Mouse (Mus musculus): Measurements from ENCODE around the gene B3galnt2. TPM values are rescaled to one million over a fixed set of nuclear protein-coding genes. Genes with fewer than 3 reads are reported as not detected.
"Not testable (repeated sequence)": the region's sequence is repeated elsewhere in the genome, so short reads cannot be mapped to it uniquely, and the experiment has no call there.

The B3galnt2 gene
- polyA plus RNA-seq, 1 experiment from 2014 or later, result 33.0 TPM

- Histone ChIP-seq H3K27me3 (ENCODE audit: control insufficient read depth, insufficient read depth, low read length) (no peaks in the 10 kb centered on the region), H3K36me3 (ENCODE audit: control insufficient read depth, insufficient read depth, low read length) (no peaks in the 10 kb centered on the region), H3K9me3 (ENCODE audit: control insufficient read depth, low read length) (no peaks in the 10 kb centered on the region), H3K4me3 (ENCODE audit: low read depth, low read length) (no peak overlapping the region), H3K4me1 (replicated peaks; ENCODE audit: control insufficient read depth, insufficient read depth, low read length) (no peaks in the 10 kb centered on the region), H3K4me2 (replicated peaks; ENCODE audit: low read depth, low read length) (no peak overlapping the region), H3K27ac (ENCODE audit: low read depth, low read length) (no peak overlapping the region), H3K9ac (ENCODE audit: low read depth, low read length) (no peak overlapping the region)
- ATAC-seq (ENCODE audit: low FRiP score) (no peak), DNase-seq (ENCODE audit: low spot score) (no peak)
- WGBS, result 67% methylated on average over 19 of the region's 19 CpGs
Measured at GRCm38 (mm10) chr13:13965388-13965964, 11.2 kb downstream of the B3galnt2 start.

GRCm38 (mm10) chr13:13966172-13966571 lies 11.9 kb downstream of the B3galnt2 start:
- H3K4me1 ChIP-seq (replicated peaks; ENCODE audit: control insufficient read depth, insufficient read depth, low read length), result no peaks in the 10 kb centered on the region
- no peak overlapping the region for H3K4me3 ChIP-seq (ENCODE audit: low read depth, low read length)
- no peaks in the 10 kb centered on the region for H3K9me3 ChIP-seq (ENCODE audit: control insufficient read depth, low read length)
- WGBS, result 88% methylated on average over 4 of the region's 4 CpGs
- no peak for DNase-seq (ENCODE audit: low spot score)
- no peaks in the 10 kb centered on the region for H3K27me3 ChIP-seq (ENCODE audit: control insufficient read depth, insufficient read depth, low read length)
- no peak overlapping the region for H3K27ac ChIP-seq (ENCODE audit: low read depth, low read length)
- H3K9ac ChIP-seq (ENCODE audit: low read depth, low read length), result no peak overlapping the region
- no peak overlapping the region for H3K4me2 ChIP-seq (replicated peaks; ENCODE audit: low read depth, low read length)
- H3K36me3 ChIP-seq (ENCODE audit: control insufficient read depth, insufficient read depth, low read length), result no peaks in the 10 kb centered on the region
- no peak for ATAC-seq (ENCODE audit: low FRiP score)

GRCm38 (mm10) chr13:13968629-13969111 lies 14.4 kb downstream of the B3galnt2 start:
- H3K27me3 ChIP-seq (ENCODE audit: control insufficient read depth, insufficient read depth, low read length), result no peaks in the 10 kb centered on the region
- no peaks in the 10 kb centered on the region for H3K36me3 ChIP-seq (ENCODE audit: control insufficient read depth, insufficient read depth, low read length)
- no peak overlapping the region for H3K4me2 ChIP-seq (replicated peaks; ENCODE audit: low read depth, low read length)
- DNase-seq (ENCODE audit: low spot score), result no peak
- no peak overlapping the region for H3K27ac ChIP-seq (ENCODE audit: low read depth, low read length)
- H3K9ac ChIP-seq (ENCODE audit: low read depth, low read length), result no peak overlapping the region
- H3K4me3 ChIP-seq (ENCODE audit: low read depth, low read length), result no peak overlapping the region
- no peaks in the 10 kb centered on the region for H3K4me1 ChIP-seq (replicated peaks; ENCODE audit: control insufficient read depth, insufficient read depth, low read length)
- no peak for ATAC-seq (ENCODE audit: low FRiP score)
- 90% methylated on average over 4 of the region's 4 CpGs for WGBS
- no peaks in the 10 kb centered on the region for H3K9me3 ChIP-seq (ENCODE audit: control insufficient read depth, low read length)

GRCm38 (mm10) chr13:13969796-13970195 lies 15.5 kb downstream of the B3galnt2 start:
- H3K4me3 ChIP-seq (ENCODE audit: low read depth, low read length), result no peak overlapping the region
- DNase-seq (ENCODE audit: low spot score) (no peak), ATAC-seq (ENCODE audit: low FRiP score) (no peak)
- H3K4me1 ChIP-seq (replicated peaks; ENCODE audit: control insufficient read depth, insufficient read depth, low read length), result no peaks in the 10 kb centered on the region
- no peak overlapping the region for H3K27ac ChIP-seq (ENCODE audit: low read depth, low read length)
- H3K36me3 ChIP-seq (ENCODE audit: control insufficient read depth, insufficient read depth, low read length), result no peaks in the 10 kb centered on the region
- 96% methylated on average over 1 of the region's 1 CpGs for WGBS
- H3K9ac ChIP-seq (ENCODE audit: low read depth, low read length), result no peak overlapping the region
- H3K27me3 ChIP-seq (ENCODE audit: control insufficient read depth, insufficient read depth, low read length), result no peaks in the 10 kb centered on the region
- no peak overlapping the region for H3K4me2 ChIP-seq (replicated peaks; ENCODE audit: low read depth, low read length)
- no peaks in the 10 kb centered on the region for H3K9me3 ChIP-seq (ENCODE audit: control insufficient read depth, low read length)

GRCm38 (mm10) chr13:13981842-13982241 lies 27.6 kb downstream of the B3galnt2 start:
- H3K9me3 ChIP-seq (ENCODE audit: control insufficient read depth, low read length); H3K4me3 ChIP-seq (ENCODE audit: low read depth, low read length); ATAC-seq (ENCODE audit: low FRiP score); H3K4me2 ChIP-seq (replicated peaks; ENCODE audit: low read depth, low read length); H3K4me1 ChIP-seq (replicated peaks; ENCODE audit: control insufficient read depth, insufficient read depth, low read length); H3K9ac ChIP-seq (ENCODE audit: low read depth, low read length); DNase-seq (ENCODE audit: low spot score); H3K36me3 ChIP-seq (ENCODE audit: control insufficient read depth, insufficient read depth, low read length); H3K27ac ChIP-seq (ENCODE audit: low read depth, low read length); H3K27me3 ChIP-seq (ENCODE audit: control insufficient read depth, insufficient read depth, low read length): not testable (repeated sequence)
- 92% methylated on average over 1 of the region's 1 CpGs for WGBS

- no peak overlapping the region for H3K27ac ChIP-seq (ENCODE audit: low read depth, low read length)
- no peak overlapping the region for H3K4me2 ChIP-seq (replicated peaks; ENCODE audit: low read depth, low read length)
- DNase-seq (ENCODE audit: low spot score), result no peak
- WGBS, result 83% methylated on average over 6 of the region's 6 CpGs
- no peaks in the 10 kb centered on the region for H3K4me1 ChIP-seq (replicated peaks; ENCODE audit: control insufficient read depth, insufficient read depth, low read length)
- H3K9me3 ChIP-seq (ENCODE audit: control insufficient read depth, low read length), result no peaks in the 10 kb centered on the region
- no peak overlapping the region for H3K9ac ChIP-seq (ENCODE audit: low read depth, low read length)
- no peaks in the 10 kb centered on the region for H3K27me3 ChIP-seq (ENCODE audit: control insufficient read depth, insufficient read depth, low read length)
- H3K4me3 ChIP-seq (ENCODE audit: low read depth, low read length), result no peak overlapping the region
- no peaks in the 10 kb centered on the region for H3K36me3 ChIP-seq (ENCODE audit: control insufficient read depth, insufficient read depth, low read length)
- ATAC-seq (ENCODE audit: low FRiP score), result no peak
Measured at GRCm38 (mm10) chr13:13983523-13983922, 29.3 kb downstream of the B3galnt2 start.

- no peak for ATAC-seq (ENCODE audit: low FRiP score)
- no peaks in the 10 kb centered on the region for H3K4me1 ChIP-seq (replicated peaks; ENCODE audit: control insufficient read depth, insufficient read depth, low read length)
- H3K4me2 ChIP-seq (replicated peaks; ENCODE audit: low read depth, low read length), result no peak overlapping the region
- no peak overlapping the region for H3K4me3 ChIP-seq (ENCODE audit: low read depth, low read length)
- H3K27ac ChIP-seq (ENCODE audit: low read depth, low read length), result no peak overlapping the region
- 90% methylated on average over 2 of the region's 2 CpGs for WGBS
- no peaks in the 10 kb centered on the region for H3K27me3 ChIP-seq (ENCODE audit: control insufficient read depth, insufficient read depth, low read length)
- no peak for DNase-seq (ENCODE audit: low spot score)
- H3K9ac ChIP-seq (ENCODE audit: low read depth, low read length), result no peak overlapping the region
- no peaks in the 10 kb centered on the region for H3K9me3 ChIP-seq (ENCODE audit: control insufficient read depth, low read length)
- no peaks in the 10 kb centered on the region for H3K36me3 ChIP-seq (ENCODE audit: control insufficient read depth, insufficient read depth, low read length)
Measured at GRCm38 (mm10) chr13:13989135-13989534, 34.9 kb downstream of the B3galnt2 start.

- Histone ChIP-seq H3K9me3 (ENCODE audit: control insufficient read depth, low read length) (no peaks in the 10 kb centered on the region), H3K4me1 (replicated peaks; ENCODE audit: control insufficient read depth, insufficient read depth, low read length) (no peaks in the 10 kb centered on the region), H3K9ac (ENCODE audit: low read depth, low read length) (no peak overlapping the region), H3K36me3 (ENCODE audit: control insufficient read depth, insufficient read depth, low read length) (no peaks in the 10 kb centered on the region), H3K27me3 (ENCODE audit: control insufficient read depth, insufficient read depth, low read length) (no peaks in the 10 kb centered on the region), H3K4me3 (ENCODE audit: low read depth, low read length) (no peak overlapping the region), H3K4me2 (replicated peaks; ENCODE audit: low read depth, low read length) (no peak overlapping the region), H3K27ac (ENCODE audit: low read depth, low read length) (no peak overlapping the region)
- WGBS, result 75% methylated on average over 2 of the region's 2 CpGs
- no peak for ATAC-seq (ENCODE audit: low FRiP score)
- no peak for DNase-seq (ENCODE audit: low spot score)
Measured at GRCm38 (mm10) chr13:13990391-13990790, 36.1 kb downstream of the B3galnt2 start.

- WGBS, result 79% methylated on average over 3 of the region's 3 CpGs
- no peak overlapping the region for H3K27ac ChIP-seq (ENCODE audit: low read depth, low read length)
- no peak overlapping the region for H3K9ac ChIP-seq (ENCODE audit: low read depth, low read length)
- H3K27me3 ChIP-seq (ENCODE audit: control insufficient read depth, insufficient read depth, low read length), result no peaks in the 10 kb centered on the region
- no peaks in the 10 kb centered on the region for H3K4me1 ChIP-seq (replicated peaks; ENCODE audit: control insufficient read depth, insufficient read depth, low read length)
- no peak for DNase-seq (ENCODE audit: low spot score)
- H3K4me2 ChIP-seq (replicated peaks; ENCODE audit: low read depth, low read length), result no peak overlapping the region
- no peaks in the 10 kb centered on the region for H3K36me3 ChIP-seq (ENCODE audit: control insufficient read depth, insufficient read depth, low read length)
- H3K9me3 ChIP-seq (ENCODE audit: control insufficient read depth, low read length), result no peaks in the 10 kb centered on the region
- ATAC-seq (ENCODE audit: low FRiP score), result no peak
- H3K4me3 ChIP-seq (ENCODE audit: low read depth, low read length), result no peak overlapping the region
Measured at GRCm38 (mm10) chr13:13993041-13993440, 38.8 kb downstream of the B3galnt2 start.

Data from hindbrain, embryonic 11.5 days (tissue).